Mouse (Mus musculus): ENCODE data around the gene Elk3.
A peak's percentile ranks its signal among the peaks of the same experiment; 100 is the strongest.
"Not testable (repeated sequence)": the region's sequence is repeated elsewhere in the genome, so short reads cannot be mapped to it uniquely, and the experiment has no call there.

Gene Elk3

DNA sequence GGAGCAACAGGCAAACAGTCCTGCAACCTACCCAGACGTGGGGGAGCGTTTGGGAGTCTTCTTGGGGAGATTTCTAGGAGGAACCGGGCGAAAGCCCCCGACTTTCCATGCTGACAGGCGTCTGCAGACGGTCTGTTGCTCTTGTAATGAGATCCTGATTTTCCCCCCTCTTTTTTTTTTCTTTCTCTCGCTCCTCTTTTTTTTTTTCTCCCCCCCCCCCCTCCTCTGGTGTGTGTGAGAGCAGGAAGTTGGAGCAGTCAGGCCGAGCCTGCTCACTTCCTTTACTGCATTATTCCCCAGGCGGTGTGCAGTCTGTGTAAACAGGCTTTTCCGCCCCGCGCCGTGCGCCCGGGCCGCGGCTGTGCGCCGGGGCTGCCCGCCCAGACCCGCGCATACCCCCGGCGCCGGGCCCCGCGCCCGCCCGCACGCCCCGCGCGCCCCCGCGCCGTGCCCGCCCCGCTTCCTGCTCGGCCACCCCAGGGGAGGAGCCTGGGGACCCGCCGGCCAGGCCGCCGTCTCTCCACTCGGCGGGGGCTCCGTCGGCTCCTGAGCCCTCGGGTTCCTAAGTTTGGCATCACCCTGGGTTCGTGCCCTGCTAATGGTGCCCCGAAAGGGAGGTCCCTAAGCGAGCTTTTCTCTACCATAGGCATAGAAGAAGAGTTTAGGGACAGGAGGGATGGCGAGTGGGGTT, at the start of gene Elk3:
Gene Elk3, minus strand, starts transcription at position 415 of the 691 bp plus-strand sequence.
- DNase-seq (ENCODE audit: low read depth in 1 of 2, low spot score in 2 of 2), result no peak

DNA sequence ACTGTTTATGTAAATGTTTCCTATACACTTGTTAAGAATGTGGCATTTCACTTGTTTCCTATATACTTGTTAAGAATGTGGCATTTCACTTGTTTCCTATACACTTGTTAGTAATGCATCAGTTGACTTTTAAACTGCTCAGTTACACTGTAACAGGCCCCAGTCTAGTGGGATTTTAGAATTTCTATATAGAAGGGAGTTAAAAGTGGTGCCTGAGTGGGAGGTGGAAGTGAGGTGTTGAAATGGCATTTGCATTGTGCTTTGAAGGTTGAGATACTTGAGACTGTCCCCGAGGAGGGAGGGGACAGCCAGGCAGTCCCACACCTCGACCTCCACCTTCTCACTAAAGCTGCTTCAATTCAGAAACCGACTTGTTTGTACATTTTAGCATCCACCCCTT, 49.7 kb upstream of the Elk3 start:
- DNase-seq (ENCODE audit: low read depth in 1 of 2, low spot score in 2 of 2), result no peak

DNA sequence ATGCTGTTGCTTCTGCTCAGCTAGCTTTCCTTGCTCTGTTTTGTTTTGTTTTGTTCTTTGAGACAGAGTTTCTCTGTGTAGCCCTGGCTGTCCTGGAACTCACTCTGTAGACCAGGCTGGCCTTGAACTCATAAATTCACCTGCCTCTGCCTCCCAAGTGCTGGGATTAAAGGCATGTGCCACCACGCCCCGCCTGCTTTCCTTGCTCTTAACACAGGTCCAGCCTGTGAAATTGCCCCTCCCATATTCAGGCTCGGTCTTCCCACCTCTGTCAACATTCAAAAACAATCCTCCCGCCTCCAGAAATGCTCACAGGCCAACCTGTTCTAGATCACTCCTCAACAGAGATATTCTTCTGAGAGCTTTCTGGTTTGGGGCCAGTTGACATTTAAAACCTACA, 49.3 kb upstream of the Elk3 start:
- DNase-seq (ENCODE audit: low read depth in 1 of 2, low spot score in 2 of 2), result not testable (repeated sequence)

DNA sequence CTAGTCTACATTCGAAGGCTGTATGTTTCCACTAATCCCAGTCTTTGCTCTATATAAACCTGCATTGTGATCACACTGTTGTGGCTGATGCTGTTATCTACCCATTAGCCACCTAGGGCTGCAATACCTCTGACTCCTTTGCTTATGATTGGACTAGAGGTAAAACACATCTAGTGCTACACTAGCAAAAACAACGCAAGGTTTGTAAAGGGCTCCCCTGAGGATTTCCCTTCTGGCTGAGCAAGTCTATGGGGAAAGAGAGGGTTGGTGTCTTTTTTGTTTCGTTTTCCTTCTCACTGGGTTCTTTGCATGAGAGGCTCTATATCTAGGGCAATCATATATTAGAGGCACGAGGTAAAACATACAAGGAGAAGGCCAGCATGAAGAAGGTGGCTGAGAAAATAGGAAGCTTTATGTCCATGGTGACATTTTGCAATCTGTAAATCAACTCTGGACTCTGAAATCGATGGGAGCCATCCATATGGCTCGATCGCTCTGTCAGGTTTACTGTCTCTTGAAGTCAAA, 48.5 kb upstream of the Elk3 start:
- DNase-seq (ENCODE audit: low read depth in 1 of 2, low spot score in 2 of 2), result no peak

DNA sequence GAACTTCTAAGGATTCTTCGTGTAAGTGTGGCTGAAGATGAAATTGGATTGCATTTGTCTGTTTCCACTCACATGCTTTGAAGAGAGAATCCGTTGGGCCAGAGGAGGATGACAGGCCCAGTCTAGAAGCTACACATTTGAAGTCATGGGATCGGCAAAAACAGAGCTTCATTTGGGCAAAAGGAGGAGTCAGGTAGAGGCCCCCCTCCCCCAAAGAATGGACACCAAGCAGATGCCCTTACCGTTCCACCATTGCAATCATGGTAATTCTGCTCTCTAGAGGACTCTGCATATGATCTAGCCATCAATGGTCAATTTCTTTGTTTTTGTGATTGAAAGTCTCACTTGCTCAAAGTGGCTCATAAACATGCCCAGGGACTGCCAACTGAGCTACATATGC, 47.9 kb upstream of the Elk3 start:
- DNase-seq (ENCODE audit: low read depth in 1 of 2, low spot score in 2 of 2), result no peak

DNA sequence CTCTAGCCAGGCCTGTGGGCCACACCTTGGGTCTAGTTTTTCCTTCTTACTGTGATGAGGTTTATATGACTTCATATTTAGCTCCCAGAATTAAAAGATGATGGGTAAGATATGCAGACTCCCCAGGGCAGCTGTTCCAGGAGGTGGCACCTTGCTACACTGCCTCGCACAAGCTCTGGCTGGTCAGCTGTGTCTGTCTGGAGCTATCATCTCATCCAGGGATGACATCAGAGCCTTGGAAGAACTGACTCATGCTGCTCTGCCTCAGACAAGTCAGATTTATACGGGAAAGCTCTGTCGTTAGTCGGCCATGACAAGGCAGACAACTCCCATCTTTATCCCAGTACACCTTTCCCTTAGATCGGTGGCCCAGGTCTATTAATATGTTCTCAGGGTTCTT, 46.2 kb upstream of the Elk3 start:
- DNase-seq (ENCODE audit: low read depth in 1 of 2, low spot score in 2 of 2), result no peak

DNA sequence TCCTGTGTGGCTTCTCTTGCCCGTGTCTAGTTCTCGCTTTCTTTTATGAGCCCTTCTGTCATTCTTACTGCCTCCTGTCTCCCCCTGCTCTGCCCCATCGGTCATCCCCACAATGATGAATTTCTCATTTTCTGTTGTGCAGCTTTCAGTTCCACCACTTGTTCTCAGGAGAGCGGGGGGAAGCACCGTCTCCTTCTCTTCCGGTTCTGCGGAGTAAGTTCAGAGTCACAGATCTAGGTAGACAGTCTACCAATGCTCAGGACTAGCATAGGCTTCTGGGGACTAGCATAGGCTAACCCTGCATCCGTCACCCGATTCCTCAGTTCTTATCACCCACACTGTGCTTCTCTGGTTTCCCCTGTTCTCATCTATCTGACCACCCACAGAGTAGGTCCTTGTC, 45.2 kb upstream of the Elk3 start:
- no peak for DNase-seq (ENCODE audit: low read depth in 1 of 2, low spot score in 2 of 2)

DNA sequence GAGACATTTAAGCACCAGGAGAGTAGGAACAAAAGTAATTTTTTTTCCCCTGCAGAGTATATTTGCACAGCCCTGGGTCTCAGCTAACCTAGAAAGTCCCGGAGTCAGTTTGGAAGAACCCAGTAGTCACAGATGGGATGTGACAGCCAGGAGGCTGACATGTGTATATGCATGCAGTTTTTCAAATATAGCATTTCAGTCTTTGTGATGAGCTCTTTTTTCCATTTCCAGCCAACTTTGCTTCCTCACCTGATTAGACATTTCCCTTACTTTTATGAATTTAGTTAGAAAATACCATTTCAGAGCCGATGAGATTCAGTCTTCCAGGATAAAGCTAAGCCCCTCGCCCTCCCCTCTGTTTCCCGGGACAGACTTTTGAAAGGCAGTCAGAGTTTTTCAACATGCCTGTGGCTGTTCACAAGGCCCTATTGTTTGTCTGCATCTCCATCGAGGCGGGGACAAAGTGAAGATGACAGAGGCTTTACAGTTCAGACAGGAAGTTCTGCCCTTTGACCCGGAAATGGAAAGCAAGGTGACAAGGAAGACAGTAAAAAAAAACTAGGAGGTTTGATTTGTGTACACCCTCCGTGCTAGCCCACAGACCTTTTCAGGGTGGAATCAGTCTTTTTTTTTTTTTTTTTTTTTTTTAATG, 44.5 kb upstream of the Elk3 start:
- DNase-seq (ENCODE audit: low read depth in 1 of 2, low spot score in 2 of 2), result no peak

DNA sequence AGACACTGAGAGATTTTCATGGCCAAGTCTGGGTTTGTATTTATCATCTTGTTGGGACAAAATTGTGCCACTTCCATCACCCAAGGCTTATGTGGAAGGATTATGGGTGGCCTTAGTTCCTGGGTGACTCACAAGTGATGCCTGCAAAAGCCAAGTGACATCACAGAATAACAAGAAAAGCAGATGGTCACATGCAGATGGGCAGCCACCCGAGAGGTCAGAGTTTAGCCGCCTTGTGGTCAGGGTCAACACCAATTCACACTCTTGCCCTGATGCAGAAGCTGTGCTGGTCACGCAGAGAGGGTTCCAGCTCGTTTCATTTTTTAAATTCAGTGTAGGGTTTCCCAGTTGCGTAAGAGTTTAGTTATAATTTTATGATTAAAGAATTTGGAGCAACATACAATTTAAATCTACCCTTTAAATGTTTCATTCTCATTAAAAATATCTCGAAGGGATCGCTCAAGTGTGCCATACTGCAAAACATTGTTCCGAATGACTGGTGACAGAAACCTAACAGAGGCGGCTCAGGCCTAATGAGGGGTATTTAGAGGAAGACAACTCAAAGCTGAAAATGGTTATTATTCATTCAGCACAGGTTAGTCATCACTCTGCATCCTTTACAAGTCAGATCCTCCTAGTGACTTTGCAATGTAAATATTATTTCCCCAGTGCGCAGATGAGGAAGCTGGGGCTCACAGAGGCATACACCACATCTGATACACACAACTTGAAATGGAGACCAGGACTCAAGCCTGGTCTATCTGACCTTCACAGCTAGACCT, 42.8 kb upstream of the Elk3 start:
- no peak for DNase-seq (ENCODE audit: low read depth in 1 of 2, low spot score in 2 of 2)

DNA sequence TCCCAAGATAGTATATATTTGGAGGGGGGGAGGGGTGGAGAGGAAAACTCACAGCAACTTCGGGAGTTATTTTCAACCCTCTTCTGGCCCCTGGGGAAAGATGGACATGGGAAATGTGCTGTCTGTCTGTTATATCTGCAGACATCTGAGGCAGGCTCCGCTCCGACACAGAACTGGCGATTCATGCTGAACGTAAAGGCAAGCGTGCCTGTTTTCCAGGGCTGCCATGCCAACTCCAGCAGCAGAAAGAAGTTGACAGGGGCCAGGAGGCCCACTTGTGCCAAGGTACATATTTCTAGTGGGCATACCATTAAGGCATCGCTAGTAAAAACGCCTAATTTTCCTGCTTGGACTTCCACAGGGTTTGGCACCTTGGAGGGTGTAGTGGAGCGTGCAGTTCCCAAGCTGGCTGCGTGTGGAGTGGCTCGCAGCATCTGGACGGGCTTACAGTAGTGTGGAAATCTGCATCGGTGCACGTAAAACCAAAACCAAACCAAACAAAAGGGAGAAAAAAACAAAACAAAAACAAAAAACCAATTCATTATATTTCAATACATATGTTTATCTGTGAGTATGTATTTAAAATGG, 37.1 kb upstream of the Elk3 start:
- DNase-seq (ENCODE audit: low read depth in 1 of 2, low spot score in 2 of 2), result no peak

DNA sequence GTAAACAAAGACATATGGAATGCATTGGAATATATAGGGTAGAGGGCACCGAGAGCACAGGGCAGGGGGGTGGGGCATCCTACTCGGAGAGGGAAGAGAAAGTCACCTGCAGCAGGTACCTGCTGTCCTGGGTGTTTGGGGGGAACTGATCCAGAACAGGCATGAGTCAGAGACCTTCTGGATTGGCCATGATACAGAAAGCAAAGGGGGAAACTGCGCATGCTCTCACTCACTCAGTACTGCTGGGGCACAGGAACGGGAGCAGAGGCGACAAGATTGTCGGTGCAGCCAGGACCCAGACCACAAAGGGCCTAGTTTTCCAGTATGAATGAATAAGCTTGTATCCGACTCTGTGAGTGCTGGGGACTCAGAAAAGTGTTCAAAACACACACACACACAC, 36.5 kb upstream of the Elk3 start:
- no peak for DNase-seq (ENCODE audit: low read depth in 1 of 2, low spot score in 2 of 2)

DNA sequence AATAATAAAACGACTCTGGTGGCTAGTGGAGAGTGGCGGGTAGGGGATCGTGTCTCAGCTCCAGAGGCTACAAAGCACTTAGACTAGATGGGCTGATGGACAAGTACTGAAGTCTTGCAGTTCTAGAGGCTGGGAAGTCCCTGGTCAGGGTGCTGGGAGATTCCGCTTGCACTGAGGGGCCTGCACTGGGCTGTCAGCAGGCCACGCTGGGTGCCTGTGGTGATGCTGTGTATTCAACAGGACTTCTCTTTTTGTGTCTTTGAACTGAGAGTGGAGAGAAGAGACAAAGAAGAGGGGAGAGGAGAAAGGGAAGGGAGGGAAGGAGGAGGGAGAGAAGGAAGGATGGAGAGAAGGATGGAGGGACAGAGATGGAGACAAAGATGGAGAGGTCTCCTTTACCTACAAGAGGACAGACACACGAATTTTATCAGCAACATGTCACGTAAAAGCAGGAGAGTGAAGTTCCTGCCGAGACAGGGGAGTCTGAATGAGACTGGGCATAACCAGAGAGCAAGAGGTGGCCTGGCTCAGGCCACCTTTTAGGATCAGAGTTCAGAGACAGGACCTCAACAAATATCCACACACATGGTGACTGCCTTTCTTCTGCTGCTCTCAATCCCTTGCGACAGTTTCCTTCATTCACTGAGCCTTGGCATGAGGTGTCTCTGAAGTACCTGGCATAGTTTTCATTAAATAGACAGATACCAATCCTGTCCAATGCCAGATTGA, 35.4 kb upstream of the Elk3 start:
- DNase-seq (ENCODE audit: low read depth in 1 of 2, low spot score in 2 of 2), result no peak

DNA sequence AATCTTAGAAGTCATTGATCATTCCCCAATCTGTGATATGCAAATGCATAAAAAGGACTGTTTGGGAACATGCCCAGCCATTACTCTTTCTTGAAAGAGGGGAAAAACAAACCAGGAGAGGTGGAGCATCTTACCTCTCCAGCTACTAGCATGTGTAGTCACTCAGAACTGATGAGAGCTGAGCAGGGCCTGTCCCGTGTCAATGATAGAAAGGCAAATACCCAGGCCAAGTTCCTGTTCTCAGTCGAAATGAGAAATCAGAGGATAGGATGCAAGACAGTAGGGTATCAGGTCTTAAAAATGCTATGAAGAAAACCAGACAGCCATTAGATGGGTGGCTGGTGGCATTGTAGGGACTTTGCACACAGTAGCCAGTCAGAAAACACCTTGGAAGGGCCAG, 34.6 kb upstream of the Elk3 start:
- no peak for DNase-seq (ENCODE audit: low read depth in 1 of 2, low spot score in 2 of 2)

DNA sequence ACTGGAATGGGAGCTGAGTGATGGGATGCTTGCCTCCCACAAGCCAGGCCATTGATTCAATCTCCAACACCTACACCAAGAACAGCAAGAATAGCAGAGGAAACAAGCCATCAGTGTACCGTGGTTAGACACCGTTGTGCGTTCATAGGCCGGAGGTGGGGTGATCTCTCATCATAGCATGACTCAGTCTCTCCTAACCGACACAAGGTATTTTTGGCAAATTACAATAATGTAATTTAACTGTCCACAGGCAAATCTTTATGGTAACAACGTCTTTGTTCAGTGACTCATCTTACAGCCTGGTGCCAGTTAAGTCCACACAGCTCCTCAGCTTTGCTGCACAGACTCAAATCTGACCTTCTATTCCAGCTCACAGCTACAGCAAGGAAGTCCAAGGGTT, 32.5 kb upstream of the Elk3 start:
- no peak for DNase-seq (ENCODE audit: low read depth in 1 of 2, low spot score in 2 of 2)

DNA sequence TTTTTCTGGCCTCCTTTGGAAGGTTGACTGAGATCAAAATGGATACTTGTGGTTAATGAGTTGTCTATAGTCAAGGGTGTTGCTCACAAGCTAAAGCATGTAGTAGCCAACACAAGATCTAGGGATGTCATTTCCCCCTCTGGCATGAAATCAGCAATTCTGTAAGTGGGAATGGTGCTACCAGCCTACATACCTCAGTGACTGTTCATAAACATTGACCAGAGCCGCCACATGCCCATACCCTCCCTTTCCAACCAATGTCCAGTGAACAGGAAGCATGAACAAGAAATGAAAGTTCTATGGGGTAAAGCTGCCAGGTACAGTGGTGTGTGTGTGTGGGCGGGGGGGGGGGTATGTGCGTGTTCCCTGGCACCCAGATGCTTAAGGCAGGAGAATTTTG, 32.1 kb upstream of the Elk3 start:
- no peak for DNase-seq (ENCODE audit: low read depth in 1 of 2, low spot score in 2 of 2)

DNA sequence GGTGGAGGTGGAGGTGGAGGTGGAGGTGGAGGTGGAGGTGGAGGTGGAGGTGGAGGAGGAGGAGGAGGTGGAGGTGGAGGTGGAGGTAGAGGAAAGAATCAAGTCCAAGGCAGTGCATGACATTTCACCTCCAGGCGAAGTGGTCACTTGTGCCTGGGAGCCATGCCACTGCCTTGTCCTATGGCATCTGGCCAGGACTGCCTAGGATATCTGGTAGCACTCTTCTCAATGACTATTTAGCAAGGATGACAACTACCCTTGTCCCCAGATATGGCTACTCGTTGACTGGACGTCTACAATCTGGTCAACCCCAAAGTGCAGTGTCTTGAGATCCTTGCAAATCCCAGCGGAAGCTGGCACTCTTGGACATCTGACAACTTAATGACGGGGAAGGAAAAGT, 27.6 kb upstream of the Elk3 start:
- no peak for DNase-seq (ENCODE audit: low read depth in 1 of 2, low spot score in 2 of 2)

DNA sequence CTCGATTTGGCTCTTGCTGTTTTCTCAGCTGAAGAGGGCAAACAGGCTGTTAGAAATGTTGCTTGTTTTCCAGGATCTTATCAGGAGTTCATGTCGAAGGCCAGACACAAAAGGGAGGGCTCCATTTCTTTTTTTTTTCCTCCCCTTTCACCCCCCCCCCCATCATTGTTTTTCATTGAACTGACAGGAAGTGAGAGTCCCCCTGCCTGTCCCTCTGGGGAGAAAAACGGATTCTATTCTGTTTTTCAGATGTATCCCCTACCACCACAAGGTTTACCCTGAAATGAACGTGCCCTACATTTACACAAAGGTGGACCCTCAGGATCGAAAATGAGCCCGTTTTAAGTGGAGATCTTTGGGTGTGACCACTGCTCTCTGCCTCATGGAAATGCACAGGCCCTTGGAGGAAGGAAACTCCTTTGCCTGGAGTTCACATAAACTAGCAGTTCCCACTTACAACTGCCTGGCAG, 25.6 kb upstream of the Elk3 start:
- DNase-seq (ENCODE audit: low read depth in 1 of 2, low spot score in 2 of 2), result no peak

DNA sequence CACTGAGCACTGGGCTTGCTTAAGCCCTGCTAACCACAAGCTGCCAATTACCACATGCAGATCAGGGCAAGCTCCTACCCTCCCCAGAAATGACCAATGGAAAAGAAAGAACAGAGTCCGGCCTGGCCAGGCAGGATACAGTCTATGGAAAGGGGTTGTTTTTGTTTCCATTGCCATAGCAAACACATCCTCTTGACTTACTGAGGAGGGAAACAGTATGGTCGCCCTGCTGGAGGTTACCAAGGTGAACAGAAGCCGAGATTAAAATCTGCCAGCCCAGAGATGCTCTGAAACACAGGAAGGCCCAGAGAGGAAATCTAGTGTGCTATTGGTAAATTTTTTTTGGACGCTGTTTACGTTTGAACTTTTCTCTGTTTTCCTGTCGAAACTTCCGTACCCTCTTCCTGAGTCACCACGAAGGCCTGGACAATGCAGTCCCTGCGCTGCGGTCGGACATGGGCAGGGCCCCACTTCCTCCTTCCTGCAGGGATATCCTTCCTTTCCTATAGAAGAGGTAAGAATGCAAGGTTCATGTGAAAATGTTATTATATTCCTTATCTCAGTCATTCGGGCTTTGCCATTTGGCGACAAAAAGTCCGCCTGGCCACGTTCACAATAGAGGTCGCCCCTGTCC, 25.0 kb upstream of the Elk3 start:
- peak; percentile 32 to 42 for DNase-seq (ENCODE audit: low read depth in 1 of 2, low spot score in 2 of 2)

DNA sequence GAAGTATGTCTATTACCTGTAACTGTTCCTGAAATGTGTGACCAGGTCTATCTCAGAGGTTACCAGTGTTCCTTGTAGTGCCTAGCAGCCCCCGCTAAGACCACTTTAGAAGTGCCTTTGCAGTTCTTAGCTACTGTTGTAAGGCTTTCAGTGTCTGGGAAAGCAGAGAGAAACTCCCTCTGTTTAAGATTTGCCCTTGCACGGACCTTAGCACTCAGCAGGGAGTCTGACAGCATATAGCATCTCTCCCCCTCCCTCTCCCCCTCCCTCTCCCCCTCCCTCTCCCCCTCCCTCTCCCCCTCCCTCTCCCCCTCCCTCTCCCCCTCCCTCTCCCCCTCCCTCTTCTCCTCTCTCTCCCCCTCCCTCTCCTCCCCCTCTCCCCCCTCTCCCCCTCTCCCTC, 24.1 kb upstream of the Elk3 start:
- DNase-seq (ENCODE audit: low read depth in 1 of 2, low spot score in 2 of 2), result no peak

DNA sequence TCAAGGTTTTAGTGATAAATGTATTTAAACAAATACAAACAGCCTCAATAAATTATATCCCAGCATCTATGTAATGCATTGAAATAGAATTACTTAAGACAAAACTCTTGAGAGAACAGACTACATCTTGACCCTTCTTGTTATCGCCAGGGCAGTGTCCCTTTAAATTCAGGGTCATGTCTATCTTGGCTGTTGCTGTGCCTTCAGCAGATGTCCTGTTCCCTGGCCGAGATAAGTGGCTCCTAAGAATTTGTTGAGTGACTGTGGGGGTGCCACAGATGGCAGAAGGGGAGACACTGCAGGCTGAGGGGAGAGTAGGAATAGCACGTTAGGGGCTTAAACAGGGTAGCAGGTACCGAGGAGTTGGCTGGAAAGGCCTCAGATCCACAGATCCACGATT, 22.3 kb upstream of the Elk3 start:
- no peak for DNase-seq (ENCODE audit: low read depth in 1 of 2, low spot score in 2 of 2)
